ENCODE assay signal across 9 mouse cellular contexts in the genomic region with DNA sequence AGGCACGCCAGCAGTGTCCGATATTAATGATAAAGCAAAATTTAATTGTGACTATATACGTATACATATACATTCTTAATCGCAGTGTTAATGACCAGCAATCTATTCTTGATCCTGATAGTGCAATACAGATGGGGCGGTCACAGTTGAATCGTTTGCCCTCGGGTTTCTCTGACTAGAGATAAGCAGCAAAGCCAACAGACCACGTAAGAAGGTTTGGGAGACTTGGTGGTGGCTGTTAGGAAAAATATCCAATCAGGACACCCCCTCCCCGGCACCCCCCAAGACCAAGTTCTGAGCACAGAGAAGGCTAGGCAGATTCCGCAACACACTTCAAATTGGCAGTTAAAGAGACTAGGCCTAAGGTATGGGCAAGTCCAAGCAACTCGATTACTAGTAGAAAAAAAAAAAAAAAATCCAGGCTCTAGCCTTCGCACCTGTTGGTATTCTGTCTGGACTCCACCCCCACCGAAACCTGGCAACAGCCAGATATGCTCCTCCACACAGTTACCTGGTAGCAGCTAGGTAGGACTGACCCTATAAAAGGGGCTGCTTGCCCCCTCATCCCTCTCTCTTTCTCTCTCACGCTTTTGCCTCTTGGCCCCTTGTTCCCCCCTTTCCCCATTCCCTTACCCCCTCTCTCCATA. TPM values are rescaled to one million over a fixed set of nuclear protein-coding genes. Genes with fewer than 3 reads are reported as not detected.
DNase-seq lines count a peak whose midpoint lies in the region; ATAC-seq and TF ChIP-seq lines count a peak whose summit lies in the region.
"Had no signal": no experiment of that assay in that cellular context is flagged by ENCODE, and none has a peak within 500 bp of the region (broad histone marks: within the 10 kb centered on the region; RNA-seq: fewer than 3 reads in every experiment).

No protein-coding gene starts in this region.

- DNase-seq in kidney, adult 8-10 months = no peak
- no peak for DNase-seq in hindbrain, embryonic 11.5 days (ENCODE audit: low spot score)
- DNase-seq in midbrain, embryonic 11.5 days (ENCODE audit: low spot score, missing footprints) = no peak
- DNase-seq in gastrocnemius, postnatal 10 days = no peak
- DNase-seq in gastrocnemius, postnatal 14 days = no peak
- no peak for DNase-seq in embryo, embryonic 9.5 days (ENCODE audit: extremely low spot score)

- H3K36me3 ChIP-seq in kidney, embryonic 14.5 days (ENCODE audit: control insufficient read depth, insufficient read depth, low read length) = peaks cover 23% of the 10 kb centered on the region
- peaks cover 5% of the 10 kb centered on the region for H3K36me3 ChIP-seq in hindbrain, embryonic 11.5 days (ENCODE audit: control insufficient read depth, insufficient read depth, low read length)
- H3K36me3 ChIP-seq in midbrain, embryonic 11.5 days (ENCODE audit: control insufficient read depth, insufficient read depth, low read length) = peaks cover 4% of the 10 kb centered on the region; the same call in 1 of the 2 replicates

- WGBS in kidney, embryonic 14.5 days = 19% methylated on average over 14 of the region's 14 CpGs
- WGBS in hindbrain, embryonic 11.5 days = 15% methylated on average over 14 of the region's 14 CpGs
- 14% methylated on average over 14 of the region's 14 CpGs for WGBS in midbrain, embryonic 11.5 days

- peak overlapping the region; percentile 98 for H3K27ac ChIP-seq in kidney, embryonic 14.5 days (ENCODE audit: low read depth, low read length)
- peak overlapping the region; percentile 96; the same call in 1 of the 2 replicates for H3K27ac ChIP-seq in bone marrow macrophage, adult 2 months (ENCODE audit: insufficient read depth, low read depth, low read length)
- peak overlapping the region; percentile 99 for H3K27ac ChIP-seq in hindbrain, embryonic 11.5 days (ENCODE audit: low read depth, low read length)
- peak overlapping the region; percentile 93 for H3K27ac ChIP-seq in midbrain, embryonic 11.5 days (ENCODE audit: low read depth, low read length)

- no peak for TF ChIP-seq CTCF in bone marrow macrophage, adult 2 months (IDR thresholded peaks at IDR 0.05; ENCODE audit: low read depth, low read length)

- H3K4me2 ChIP-seq in kidney, embryonic 14.5 days (replicated peaks; ENCODE audit: low read depth, low read length) = peak overlapping the region; percentile 86
- peak overlapping the region; percentile 78 for H3K4me2 ChIP-seq in hindbrain, embryonic 11.5 days (replicated peaks; ENCODE audit: low read depth, low read length)
- H3K4me2 ChIP-seq in midbrain, embryonic 11.5 days = peak overlapping the region; percentile 71

- H3K4me3 ChIP-seq in kidney, embryonic 14.5 days (ENCODE audit: low read length) = peak overlapping the region; percentile 85
- H3K4me3 ChIP-seq in bone marrow macrophage, adult 2 months (ENCODE audit: insufficient read depth, low read length) = peak overlapping the region; percentile 95
- peak overlapping the region; percentile 87 for H3K4me3 ChIP-seq in hindbrain, embryonic 11.5 days (ENCODE audit: low read depth, low read length)
- H3K4me3 ChIP-seq in midbrain, embryonic 11.5 days (ENCODE audit: low read depth, low read length) = peak overlapping the region; percentile 57

- H3K27me3 ChIP-seq in kidney, embryonic 14.5 days (ENCODE audit: control insufficient read depth, insufficient read depth, low read length) = no peaks in the 10 kb centered on the region
- H3K27me3 ChIP-seq in hindbrain, embryonic 11.5 days (ENCODE audit: control insufficient read depth, insufficient read depth, low read length) = no peaks in the 10 kb centered on the region
- no peaks in the 10 kb centered on the region for H3K27me3 ChIP-seq in midbrain, embryonic 11.5 days (ENCODE audit: control insufficient read depth, insufficient read depth, low read length)

- no peaks in the 10 kb centered on the region for H3K9me3 ChIP-seq in kidney, embryonic 14.5 days (ENCODE audit: control insufficient read depth, low read length)
- H3K9me3 ChIP-seq in hindbrain, embryonic 11.5 days (ENCODE audit: control insufficient read depth, low read length) = no peaks in the 10 kb centered on the region
- no peaks in the 10 kb centered on the region for H3K9me3 ChIP-seq in midbrain, embryonic 11.5 days (ENCODE audit: control insufficient read depth, low read length)

- H3K9ac ChIP-seq in kidney, embryonic 14.5 days (ENCODE audit: low read depth, low read length) = peak overlapping the region; percentile 94
- H3K9ac ChIP-seq in hindbrain, embryonic 11.5 days (ENCODE audit: low read depth, low read length) = peak overlapping the region; percentile 86
- H3K9ac ChIP-seq in midbrain, embryonic 11.5 days (ENCODE audit: low read length) = peak overlapping the region; percentile 68

- intact Hi-C loops in gastrocnemius, postnatal 14 days (cut with DNase I; ENCODE audit: low total_unique reads) = no loop called here

- no peak for TF ChIP-seq POLR2A in bone marrow macrophage, adult 2 months (IDR thresholded peaks at IDR 0.05; ENCODE audit: borderline replicate concordance, low read depth, low read length)

- ATAC-seq in kidney, embryonic 14.5 days (ENCODE audit: low FRiP score, low TSS enrichment) = peak; percentile 3; the same call in 1 of the 2 replicates
- ATAC-seq in hindbrain, embryonic 11.5 days (ENCODE audit: low FRiP score) = peak; percentile 50; the same call in 1 of the 2 replicates
- ATAC-seq in midbrain, embryonic 11.5 days (ENCODE audit: low FRiP score) = peak; percentile 23; the same call in 1 of the 2 replicates

- peaks cover 10% of the 10 kb centered on the region for H3K4me1 ChIP-seq in kidney, embryonic 14.5 days (ENCODE audit: control insufficient read depth, insufficient read depth, low read length)
- H3K4me1 ChIP-seq in bone marrow macrophage, adult 2 months (ENCODE audit: control insufficient read depth, insufficient read depth, low read length) = peaks cover 22% of the 10 kb centered on the region
- H3K4me1 ChIP-seq in hindbrain, embryonic 11.5 days (replicated peaks; ENCODE audit: control insufficient read depth, insufficient read depth, low read length) = peaks cover 4% of the 10 kb centered on the region; the same call in 1 of the 2 replicates
- peaks cover 6% of the 10 kb centered on the region for H3K4me1 ChIP-seq in midbrain, embryonic 11.5 days (ENCODE audit: control insufficient read depth, insufficient read depth, low read length)

RNA-seq across cellular contexts. Expression of gene Rexo4, which starts 0.7 kb away (rescaled TPM):
- polyA plus RNA-seq in kidney, embryonic 14.5 days (2014; fragmentation: Nextera tagmentation; extraction: Ambion mirVana) = 37.5 and 49.7 TPM in 2 replicates
- polyA plus RNA-seq in bone marrow macrophage, adult 2 months (2012; ENCODE audit: insufficient read depth, insufficient read length, missing spikeins) = 57.9 and 62.1 TPM in 2 replicates
- polyA plus RNA-seq in hindbrain, embryonic 11.5 days (2014; fragmentation: Nextera tagmentation; extraction: Ambion mirVana) = 48.5 and 50.5 TPM in 2 replicates
- 50.4 and 51.4 TPM in 2 replicates for polyA plus RNA-seq in midbrain, embryonic 11.5 days (2014; fragmentation: Nextera tagmentation; extraction: Ambion mirVana)
- 10 to 100 TPM; 14.4 to 22.5 TPM for total RNA-seq in gastrocnemius, postnatal 10 days (2021)
- total RNA-seq in gastrocnemius, postnatal 14 days (2021) = 10 to 100 TPM; 13.3 to 16.2 TPM

RNA-seq across cellular contexts. Expression of gene Adamts13, which starts 8.4 kb away (rescaled TPM):
- 0.05 and 0.06 TPM in 2 replicates for polyA plus RNA-seq in kidney, embryonic 14.5 days (2014; fragmentation: Nextera tagmentation; extraction: Ambion mirVana)
- polyA plus RNA-seq in bone marrow macrophage, adult 2 months (2012; ENCODE audit: insufficient read depth, insufficient read length, missing spikeins) = 0.16 TPM in 1 of 2 replicates, not detected in the other
- polyA plus RNA-seq in hindbrain, embryonic 11.5 days (2014; fragmentation: Nextera tagmentation; extraction: Ambion mirVana) = not detected in 2 replicates
- not detected in 2 replicates for polyA plus RNA-seq in midbrain, embryonic 11.5 days (2014; fragmentation: Nextera tagmentation; extraction: Ambion mirVana)
- total RNA-seq in gastrocnemius, postnatal 10 days (2021) = not detected
- total RNA-seq in gastrocnemius, postnatal 14 days (2021) = not detected
- total RNA-seq: neutrophil, adult 5-6 weeks had no signal

RNA-seq across cellular contexts. Expression of gene Stkld1, which starts 31.0 kb away (rescaled TPM):
- polyA plus RNA-seq in kidney, embryonic 14.5 days (2014; fragmentation: Nextera tagmentation; extraction: Ambion mirVana) = 0.09 TPM in 1 of 2 replicates, not detected in the other
- polyA plus RNA-seq in bone marrow macrophage, adult 2 months (2012; ENCODE audit: insufficient read depth, insufficient read length, missing spikeins) = 2.5 TPM in 2 replicates
- not detected in 2 replicates for polyA plus RNA-seq in hindbrain, embryonic 11.5 days (2014; fragmentation: Nextera tagmentation; extraction: Ambion mirVana)
- polyA plus RNA-seq in midbrain, embryonic 11.5 days (2014; fragmentation: Nextera tagmentation; extraction: Ambion mirVana) = 0.07 TPM in 1 of 2 replicates, not detected in the other
- total RNA-seq in gastrocnemius, postnatal 10 days (2021) = not detected
- total RNA-seq in gastrocnemius, postnatal 14 days (2021) = not detected
- total RNA-seq: neutrophil, adult 5-6 weeks had no signal

RNA-seq across cellular contexts. Expression of gene Surf4, which starts 31.1 kb away (rescaled TPM):
- 124 and 187 TPM in 2 replicates for polyA plus RNA-seq in kidney, embryonic 14.5 days (2014; fragmentation: Nextera tagmentation; extraction: Ambion mirVana)
- 144 and 151 TPM in 2 replicates for polyA plus RNA-seq in bone marrow macrophage, adult 2 months (2012; ENCODE audit: insufficient read depth, insufficient read length, missing spikeins)
- 140 and 143 TPM in 2 replicates for polyA plus RNA-seq in hindbrain, embryonic 11.5 days (2014; fragmentation: Nextera tagmentation; extraction: Ambion mirVana)
- polyA plus RNA-seq in midbrain, embryonic 11.5 days (2014; fragmentation: Nextera tagmentation; extraction: Ambion mirVana) = 137 and 139 TPM in 2 replicates
- 10 to 100 TPM; 93.2 to 99.4 TPM for total RNA-seq in gastrocnemius, postnatal 10 days (2021)
- 10 to 100 TPM; 84.4 to 85.1 TPM for total RNA-seq in gastrocnemius, postnatal 14 days (2021)

RNA-seq across cellular contexts. Expression of gene Cacfd1, which starts 44.9 kb away (rescaled TPM):
- polyA plus RNA-seq in kidney, embryonic 14.5 days (2014; fragmentation: Nextera tagmentation; extraction: Ambion mirVana) = 36.7 and 56.5 TPM in 2 replicates
- 20.1 and 24.2 TPM in 2 replicates for polyA plus RNA-seq in bone marrow macrophage, adult 2 months (2012; ENCODE audit: insufficient read depth, insufficient read length, missing spikeins)
- polyA plus RNA-seq in hindbrain, embryonic 11.5 days (2014; fragmentation: Nextera tagmentation; extraction: Ambion mirVana) = 91.7 and 98.9 TPM in 2 replicates
- 87.6 and 93.8 TPM in 2 replicates for polyA plus RNA-seq in midbrain, embryonic 11.5 days (2014; fragmentation: Nextera tagmentation; extraction: Ambion mirVana)
- total RNA-seq in gastrocnemius, postnatal 10 days (2021) = 10 to 100 TPM; 24.0 to 26.2 TPM
- 10 to 100 TPM; 21.2 to 21.4 TPM for total RNA-seq in gastrocnemius, postnatal 14 days (2021)
